Mouse (Mus musculus) lung, postnatal 0 days (tissue): ENCODE data around the gene Zfyve21. TPM values are rescaled to one million over a fixed set of nuclear protein-coding genes. Genes with fewer than 3 reads are reported as not detected.

Source experiments
- ATAC-seq: fragments of 200-750 bp; cut with Nextera tagmentation; 2 replicates; pipeline ENCODE4 v1.8.0; 2017; ENCODE audit warnings: moderate library complexity
- DNase-seq: peaks from one replicate; pipeline ENCODE4 v3.0.0-alpha.2; 2016; ENCODE audit warnings: low spot score
- H3K27ac ChIP-seq: fragments of 300-500 bp; sonication (generic); 2 replicates; pipeline ENCODE4 v1.5.1; 2014; ENCODE audit warnings: antibody characterized with exemption, mild to moderate bottlenecking, low read length, mixed read lengths
- H3K27me3 ChIP-seq: fragments of 300-500 bp; sonication (generic); replicated peaks from 2 replicates; pipeline ENCODE4 v1.6.1; 2014; ENCODE audit warnings: low read length, mixed read lengths; ENCODE audit not compliant: insufficient read depth
- H3K36me3 ChIP-seq: fragments of 300-500 bp; sonication (generic); 2 replicates; pipeline ENCODE4 v1.6.1; 2014; ENCODE audit warnings: low read length, mixed read lengths; ENCODE audit not compliant: insufficient read depth
- H3K4me1 ChIP-seq: fragments of 300-500 bp; sonication (generic); 2 replicates; pipeline ENCODE4 v1.6.1; 2014; ENCODE audit warnings: antibody characterized with exemption, low read depth, low read length, mixed read lengths; ENCODE audit not compliant: insufficient read depth
- H3K4me2 ChIP-seq: fragments of 300-500 bp; sonication (generic); replicated peaks from 2 replicates; pipeline ENCODE4 v1.6.1; 2014; ENCODE audit warnings: low read depth, mild to moderate bottlenecking, low read length, moderate library complexity, mixed read lengths
- H3K4me3 ChIP-seq: fragments of 300-500 bp; sonication (generic); 2 replicates; pipeline ENCODE4 v1.5.1; 2014; ENCODE audit warnings: low read depth, low read length
- H3K9ac ChIP-seq: fragments of 300-500 bp; sonication (generic); replicated peaks from 2 replicates; pipeline ENCODE4 v1.6.1; 2014; ENCODE audit warnings: low read depth, mild to moderate bottlenecking
- H3K9me3 ChIP-seq: fragments of 300-500 bp; sonication (generic); 2 replicates; pipeline ENCODE4 v1.6.1; 2016; ENCODE audit warnings: low read length, mixed read lengths
- CTCF ChIP-seq: IDR thresholded peaks from 2 replicates; pipeline ENCODE4 v1.5.1; 2016; ENCODE audit warnings: antibody characterized with exemption, mild to moderate bottlenecking
- EP300 ChIP-seq: IDR thresholded peaks from 2 replicates; pipeline ENCODE4 v1.6.1; 2016; ENCODE audit warnings: antibody characterized with exemption, mild to moderate bottlenecking, control low read depth
- WGBS: fragments of 180-500 bp; shearing (Covaris S2); extraction: QIAGEN DNeasy Blood & Tissue Kit; methylation state at CpG from one replicate; pipeline ENCODE4 v1.1.7; 2014; 5-methylcytosine and 5-hydroxymethylcytosine counted together
- polyA plus RNA-seq: library from polyadenylated mRNA; unstranded; fragments of >200 nt; fragmentation: Nextera tagmentation; extraction: Ambion mirVana; gene quantifications from 2 replicates; pipeline ENCODE4 v1.2.1, GENCODE M21; 2015

Gene Zfyve21
- polyA plus RNA-seq, 1 experiment from 2014 or later = 163 TPM

- no peak for TF ChIP-seq CTCF
- no peak for TF ChIP-seq EP300
- no peaks in the 10 kb centered on the region for H3K9me3 ChIP-seq
- H3K27me3 ChIP-seq = no peaks in the 10 kb centered on the region
- peaks cover 3% of the 10 kb centered on the region; the same call in 1 of the 2 replicates for H3K4me1 ChIP-seq
- 70% methylated on average over 10 of the region's 10 CpGs for WGBS
- peak overlapping the region; percentile 47; the same call in 1 of the 2 replicates for H3K27ac ChIP-seq
- no peak for ATAC-seq
- DNase-seq = no peak
- H3K4me3 ChIP-seq = no peak overlapping the region
- H3K4me2 ChIP-seq = no peak overlapping the region
- peaks cover 16% of the 10 kb centered on the region; the same call in 1 of the 2 replicates for H3K36me3 ChIP-seq
- no peak overlapping the region for H3K9ac ChIP-seq
Measured at GRCm38 (mm10) chr12:111770651-111771050, 43.3 kb upstream of the Zfyve21 start.

DNA sequence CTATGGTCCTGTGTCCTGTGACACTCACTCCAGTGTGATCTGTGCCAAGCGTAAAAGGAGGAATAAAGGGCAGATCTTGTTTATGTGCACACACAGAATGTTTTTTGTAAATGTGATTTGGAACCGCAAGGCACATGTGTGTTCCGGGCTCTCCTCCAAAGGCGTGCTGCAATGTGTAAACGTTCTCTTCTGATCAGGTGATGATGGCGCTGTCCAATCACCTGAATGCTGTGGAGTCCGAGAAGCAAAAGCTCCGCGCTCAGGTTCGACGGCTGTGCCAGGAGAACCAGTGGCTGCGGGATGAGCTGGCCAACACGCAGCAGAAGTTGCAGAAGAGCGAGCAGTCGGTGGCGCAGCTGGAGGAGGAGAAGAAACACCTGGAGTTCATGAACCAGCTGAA lies 39.8 kb upstream of the Zfyve21 start:
- no peak overlapping the region for H3K27ac ChIP-seq

DNA sequence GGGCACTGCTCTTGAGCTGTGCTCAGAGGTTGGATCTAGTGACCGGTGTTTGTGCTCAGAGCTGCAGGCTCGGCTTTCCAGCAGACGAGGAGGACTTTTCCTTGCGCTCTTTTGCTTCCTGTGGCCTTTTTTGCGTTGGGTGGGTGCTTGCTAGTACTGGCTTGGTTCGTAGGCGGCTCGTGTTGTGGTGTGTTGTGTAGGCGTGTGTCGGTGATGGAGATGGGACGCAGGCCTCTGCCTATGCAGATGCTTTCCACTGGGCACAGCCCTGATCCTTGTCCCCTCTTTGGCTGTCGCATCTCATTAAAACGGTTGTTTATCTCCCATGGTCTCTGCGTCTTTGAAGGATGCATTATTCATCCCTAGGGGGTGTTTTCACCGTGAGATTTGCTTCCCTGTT lies 39.1 kb upstream of the Zfyve21 start:
- TF ChIP-seq CTCF = no peak
- TF ChIP-seq EP300 = no peak
- H3K27ac ChIP-seq = no peak overlapping the region
- 79% methylated on average over 15 of the region's 15 CpGs for WGBS
- no peak for ATAC-seq
- no peak overlapping the region for H3K4me2 ChIP-seq
- no peak overlapping the region for H3K4me3 ChIP-seq
- H3K4me1 ChIP-seq = no peaks in the 10 kb centered on the region; the same call in 1 of the 2 replicates
- no peak overlapping the region for H3K9ac ChIP-seq
- H3K36me3 ChIP-seq = peaks cover 47% of the 10 kb centered on the region; the same call in 1 of the 2 replicates
- no peaks in the 10 kb centered on the region for H3K27me3 ChIP-seq
- no peak for DNase-seq
- H3K9me3 ChIP-seq = no peaks in the 10 kb centered on the region

More for the DNA sequence above, 39.8 kb upstream of the Zfyve21 start:
- DNase-seq = no peak
- Histone ChIP-seq H3K4me1 (peaks cover 3% of the 10 kb centered on the region; the same call in 1 of the 2 replicates), H3K27me3 (no peaks in the 10 kb centered on the region), H3K9me3 (no peaks in the 10 kb centered on the region), H3K4me2 (no peak overlapping the region), H3K36me3 (peaks cover 40% of the 10 kb centered on the region; the same call in 1 of the 2 replicates), H3K4me3 (no peak overlapping the region), H3K9ac (no peak overlapping the region)
- no peak for ATAC-seq
- TF ChIP-seq EP300 (no peak), CTCF (no peak)
- WGBS = 73% methylated on average over 16 of the region's 16 CpGs

DNA sequence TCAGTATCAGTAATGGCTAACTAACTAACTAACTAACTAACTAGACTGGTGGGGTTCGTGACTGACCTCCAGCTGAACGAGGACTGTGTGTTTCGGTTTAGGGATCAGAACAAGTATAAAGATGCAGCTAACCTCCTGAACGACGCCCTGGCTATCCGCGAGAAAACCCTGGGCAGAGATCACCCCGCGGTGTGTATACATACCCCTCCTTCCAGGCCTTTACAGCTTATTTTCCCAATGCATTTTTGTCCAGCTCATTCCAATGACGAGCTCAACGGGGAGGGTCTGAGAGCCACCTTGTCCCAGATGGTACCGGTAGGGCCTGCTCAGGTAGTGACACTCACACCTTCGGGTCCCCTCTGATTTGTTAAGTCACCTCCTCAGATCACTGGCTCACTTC lies 36.1 kb upstream of the Zfyve21 start:
- TF ChIP-seq EP300 (no peak), CTCF (no peak)
- WGBS = 90% methylated on average over 13 of the region's 13 CpGs
- Histone ChIP-seq H3K36me3 (peaks cover 54% of the 10 kb centered on the region), H3K4me1 (no peaks in the 10 kb centered on the region), H3K27ac (no peak overlapping the region), H3K27me3 (no peaks in the 10 kb centered on the region), H3K9me3 (no peaks in the 10 kb centered on the region), H3K4me2 (no peak overlapping the region), H3K4me3 (no peak overlapping the region), H3K9ac (no peak overlapping the region)
- DNase-seq (no peak), ATAC-seq (no peak)

DNA sequence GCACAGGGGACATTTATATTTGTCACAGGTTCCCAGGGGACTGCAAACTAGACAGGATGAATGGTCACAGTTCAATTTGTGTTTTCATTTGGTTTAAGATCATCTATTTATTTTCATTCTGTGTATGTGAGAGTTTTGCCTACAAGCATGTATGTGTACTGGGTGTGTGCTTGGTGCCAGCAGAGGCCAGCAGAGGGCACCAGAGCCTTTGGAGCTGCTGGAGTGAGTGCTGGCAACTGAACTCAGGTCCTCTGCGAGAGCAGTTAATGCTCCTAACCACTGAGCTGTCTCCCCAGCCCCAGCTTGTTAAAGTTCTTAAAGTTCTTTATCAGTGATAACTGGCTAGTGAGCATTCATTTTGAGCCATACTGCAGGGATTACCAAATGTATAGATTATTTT lies 34.4 kb upstream of the Zfyve21 start:
- DNase-seq (no peak), ATAC-seq (no peak)
- H3K4me1 ChIP-seq = no peaks in the 10 kb centered on the region
- H3K4me3 ChIP-seq = no peak overlapping the region
- H3K27ac ChIP-seq = no peak overlapping the region
- H3K9ac ChIP-seq = no peak overlapping the region
- no peak for TF ChIP-seq EP300
- TF ChIP-seq CTCF = peak; percentile 42
- H3K36me3 ChIP-seq = peaks cover 45% of the 10 kb centered on the region
- H3K9me3 ChIP-seq = no peaks in the 10 kb centered on the region
- no peak overlapping the region for H3K4me2 ChIP-seq
- WGBS = 100% methylated on average over 1 of the region's 1 CpGs
- H3K27me3 ChIP-seq = no peaks in the 10 kb centered on the region

DNA sequence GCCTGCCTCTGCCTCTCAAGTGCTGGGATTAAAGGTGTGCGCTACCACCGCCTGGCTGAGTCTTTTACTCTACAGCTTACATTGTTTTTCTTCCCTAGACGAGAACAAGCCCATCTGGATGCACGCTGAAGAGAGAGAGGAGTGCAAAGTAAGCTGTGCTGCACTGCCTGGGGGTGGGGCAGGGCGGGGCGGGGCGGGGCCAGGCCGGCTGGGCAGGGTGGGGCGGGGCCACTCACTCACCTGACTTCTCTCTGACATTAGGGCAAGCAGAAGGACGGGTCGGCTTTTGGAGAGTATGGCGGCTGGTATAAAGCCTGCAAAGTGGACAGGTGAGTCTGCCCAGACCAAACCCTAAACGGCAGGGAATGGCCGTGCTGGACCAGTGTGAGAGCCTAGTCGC lies 28.8 kb upstream of the Zfyve21 start:
- peak; percentile 12; the same call in 1 of the 2 replicates for ATAC-seq
- Histone ChIP-seq H3K9ac (no peak overlapping the region), H3K4me2 (no peak overlapping the region), H3K4me3 (no peak overlapping the region), H3K36me3 (peaks cover 49% of the 10 kb centered on the region), H3K9me3 (no peaks in the 10 kb centered on the region), H3K27me3 (no peaks in the 10 kb centered on the region), H3K27ac (no peak overlapping the region), H3K4me1 (no peaks in the 10 kb centered on the region)
- TF ChIP-seq CTCF (no peak), EP300 (no peak)
- DNase-seq = no peak
- WGBS = 60% methylated on average over 15 of the region's 15 CpGs

DNA sequence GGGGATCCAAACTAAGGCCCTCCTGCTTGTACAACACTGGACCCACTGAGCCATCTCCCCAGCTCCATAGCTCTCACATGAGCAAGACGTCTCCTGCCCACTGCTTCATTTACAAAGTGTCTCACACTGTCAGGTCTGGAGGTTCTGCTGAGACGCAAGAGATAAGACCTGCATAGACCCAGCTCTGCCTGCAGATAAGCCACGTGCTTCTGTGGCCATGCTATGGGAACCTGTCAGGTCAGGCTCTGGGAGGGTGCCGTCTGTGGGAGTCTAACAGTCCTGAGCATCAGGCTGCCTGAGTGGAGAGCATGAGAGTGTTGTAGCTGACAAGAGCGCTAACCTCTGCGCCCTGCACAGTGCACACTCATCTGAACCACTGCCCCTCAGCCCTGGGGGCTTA lies 27.0 kb upstream of the Zfyve21 start:
- H3K4me2 ChIP-seq = no peak overlapping the region
- DNase-seq = no peak
- ATAC-seq = no peak
- 83% methylated on average over 6 of the region's 6 CpGs for WGBS
- no peak overlapping the region for H3K4me3 ChIP-seq
- H3K9me3 ChIP-seq = no peaks in the 10 kb centered on the region
- H3K9ac ChIP-seq = no peak overlapping the region
- no peaks in the 10 kb centered on the region for H3K27me3 ChIP-seq
- no peak overlapping the region for H3K27ac ChIP-seq
- TF ChIP-seq CTCF (no peak), EP300 (no peak)
- H3K4me1 ChIP-seq = no peaks in the 10 kb centered on the region
- peaks cover 50% of the 10 kb centered on the region for H3K36me3 ChIP-seq
